Mouse (Mus musculus) G1E (cell line): Measurements from ENCODE around the gene Olfr368. TPM values are rescaled to one million over a fixed set of nuclear protein-coding genes. Genes with fewer than 3 reads are reported as not detected.
A peak's percentile ranks its signal among the peaks of the same experiment; 100 is the strongest.

ENCODE experiments used
- ATAC-seq: 2 replicates; pipeline ENCODE4 v1.8.0; 2016; ENCODE audit warnings: mild to moderate bottlenecking; ENCODE audit not compliant: insufficient number of reproducible peaks, poor library complexity, low FRiP score, severe bottlenecking; ENCODE audit errors: extremely low read depth
- DNase-seq: peaks from one replicate; pipeline ENCODE4 v3.0.0; 2012; ENCODE audit warnings: low spot score
- H3K27me3 ChIP-seq: 2 replicates; pipeline ENCODE4 v1.6.1; 2012; ENCODE audit warnings: mild to moderate bottlenecking, low read length, inconsistent platforms; ENCODE audit not compliant: insufficient read depth
- H3K36me3 ChIP-seq: replicated peaks from 2 replicates; pipeline ENCODE3; 2012; ENCODE audit warnings: mild to moderate bottlenecking, inconsistent platforms
- H3K4me1 ChIP-seq: 2 replicates; pipeline ENCODE4 v1.6.1; 2012; ENCODE audit warnings: low read depth, low read length, inconsistent platforms, mixed read lengths; ENCODE audit not compliant: insufficient read depth
- H3K4me3 ChIP-seq: 2 replicates; pipeline ENCODE4 v1.5.1; 2012; ENCODE audit warnings: low read depth, mild to moderate bottlenecking, inconsistent platforms, low read length, moderate library complexity, mixed read lengths
- H3K9me3 ChIP-seq: replicated peaks from 2 replicates; pipeline ENCODE4 v1.6.1; 2012; ENCODE audit warnings: inconsistent platforms
- CTCF ChIP-seq: IDR thresholded peaks from 2 replicates; pipeline ENCODE4 v1.5.1; 2012; ENCODE audit warnings: low read depth, low read length, inconsistent platforms, mixed read lengths
- GATA1 ChIP-seq: IDR thresholded peaks from 2 replicates; pipeline ENCODE4 v1.6.1; 2012; ENCODE audit warnings: borderline replicate concordance, low read length, inconsistent platforms, mixed read lengths
- GATA2 ChIP-seq: IDR thresholded peaks from 2 replicates; pipeline ENCODE4 v1.6.1; 2012; ENCODE audit warnings: low read depth, low read length, inconsistent platforms, borderline replicate concordance
- POLR2AphosphoS5 ChIP-seq: IDR thresholded peaks from 2 replicates; pipeline ENCODE4 v1.6.1; 2012; ENCODE audit warnings: low read depth, low read length, inconsistent platforms; ENCODE audit not compliant: insufficient replicate concordance
- TAL1 ChIP-seq: conservative IDR thresholded peaks from 2 replicates; pipeline ENCODE4 v1.6.1; 2012; ENCODE audit warnings: low read depth, low read length, inconsistent platforms, mixed read lengths
- polyA plus RNA-seq: library from polyadenylated mRNA; stranded (reverse); fragments of >175 nt; gene quantifications from 2 replicates; pipeline ENCODE4 v1.2.3, GENCODE M21; 2012
- total RNA-seq, 2 experiments: library from RNA; stranded (forward) in 1 of 2; stranded (reverse) in 1 of 2; fragments of 200-1000 nt in 1 of 2; fragments of >200 nt in 1 of 2; fragmentation: Nextera tagmentation in 1 of 2; gene quantifications; 2 replicates each; pipeline ENCODE4 v1.2.3; 2014 to 2017

Gene Olfr368
- total RNA-seq (2014; fragmentation: Nextera tagmentation) (not detected in 2 replicates), total RNA-seq (2017) (not detected in 2 replicates), polyA plus RNA-seq (not detected in 2 replicates)

GRCm38 (mm10) chr2:37326215-37326614 lies at the start of gene Olfr368:
Gene Olfr368, plus strand, starts transcription at chr2:37326515.
- DNase-seq (no peak), ATAC-seq (no peak)
- H3K27me3 ChIP-seq, result no peaks in the 10 kb centered on the region; the same call in 1 of the 2 replicates
- no peaks in the 10 kb centered on the region for H3K9me3 ChIP-seq
- no peak within 1 kb of the TSS for H3K4me3 ChIP-seq
- H3K36me3 ChIP-seq, result no peaks in the 10 kb centered on the region
- H3K4me1 ChIP-seq, result no peaks in the 10 kb centered on the region
- TF ChIP-seq GATA1 (no peak), CTCF (no peak), GATA2 (no peak), POLR2AphosphoS5 (no peak), TAL1 (no peak)

GRCm38 (mm10) chr2:37333321-37333720 lies 7.0 kb downstream of the Olfr368 start:
- Histone ChIP-seq H3K36me3 (no peaks in the 10 kb centered on the region), H3K4me3 (no peak overlapping the region), H3K27me3 (peaks cover 16% of the 10 kb centered on the region), H3K4me1 (no peaks in the 10 kb centered on the region), H3K9me3 (no peaks in the 10 kb centered on the region)
- DNase-seq, result no peak
- TF ChIP-seq TAL1, result no peak
- TF ChIP-seq GATA2, result no peak
- no peak for TF ChIP-seq CTCF
- TF ChIP-seq POLR2AphosphoS5, result no peak
- no peak for TF ChIP-seq GATA1
- no peak for ATAC-seq

GRCm38 (mm10) chr2:37338497-37339187 lies 12.3 kb downstream of the Olfr368 start:
- peak; percentile 19 for DNase-seq

GRCm38 (mm10) chr2:37351671-37352070 lies 25.4 kb downstream of the Olfr368 start:
- Histone ChIP-seq H3K4me1 (peaks cover 4% of the 10 kb centered on the region; the same call in 1 of the 2 replicates), H3K4me3 (no peak overlapping the region), H3K36me3 (peaks cover 67% of the 10 kb centered on the region), H3K9me3 (no peaks in the 10 kb centered on the region), H3K27me3 (no peaks in the 10 kb centered on the region)
- DNase-seq (no peak), ATAC-seq (no peak)
- TF ChIP-seq GATA1 (no peak), CTCF (no peak), GATA2 (no peak), POLR2AphosphoS5 (no peak), TAL1 (no peak)

More at GRCm38 (mm10) chr2:37338497-37339187, 12.3 kb downstream of the Olfr368 start:
- Histone ChIP-seq H3K9me3 (no peaks in the 10 kb centered on the region), H3K36me3 (no peaks in the 10 kb centered on the region), H3K4me1 (no peaks in the 10 kb centered on the region), H3K4me3 (no peak overlapping the region), H3K27me3 (0 out of 2 replicates have a peak, but pooled peaks cover 3% of the 10 kb centered on the region)
- no peak for TF ChIP-seq GATA1
- TF ChIP-seq TAL1, result no peak
- TF ChIP-seq POLR2AphosphoS5, result no peak
- TF ChIP-seq CTCF, result peak; percentile 36
- TF ChIP-seq GATA2, result no peak
- ATAC-seq, result no peak

- TF ChIP-seq CTCF (no peak), TAL1 (no peak), GATA2 (no peak), POLR2AphosphoS5 (no peak), GATA1 (no peak)
- Histone ChIP-seq H3K36me3 (peaks cover 66% of the 10 kb centered on the region), H3K4me3 (no peak overlapping the region), H3K9me3 (no peaks in the 10 kb centered on the region), H3K4me1 (peaks cover 24% of the 10 kb centered on the region), H3K27me3 (no peaks in the 10 kb centered on the region)
- no peak for DNase-seq
- no peak for ATAC-seq
Measured at GRCm38 (mm10) chr2:37355571-37355970, 29.3 kb downstream of the Olfr368 start.

- ATAC-seq, result peak; percentile 96
- DNase-seq, result peak; percentile 80
- Histone ChIP-seq H3K27me3 (no peaks in the 10 kb centered on the region), H3K4me3 (peak within 1 kb of the TSS; percentile 85), H3K4me1 (peaks cover 24% of the 10 kb centered on the region), H3K9me3 (no peaks in the 10 kb centered on the region), H3K36me3 (peaks cover 37% of the 10 kb centered on the region)
- no peak for TF ChIP-seq GATA1
- no peak for TF ChIP-seq TAL1
- TF ChIP-seq GATA2, result no peak
- no peak for TF ChIP-seq POLR2AphosphoS5
- no peak for TF ChIP-seq CTCF
Measured at GRCm38 (mm10) chr2:37358633-37359540, 32.6 kb downstream of the Olfr368 start, which contains the start of gene Pdcl. Gene Pdcl, minus strand, starts transcription at chr2:37359332.
